Mouse (Mus musculus): ENCODE measurements at regions not wholly inside any gene's neighbourhood (a gene's known extent, or its start where the extent isn't known, plus 50 kb on each side); places are given as distances from the start of the nearest gene placed in this dataset.

- H3K9me3 ChIP-seq (replicated peaks; ENCODE audit: control insufficient read depth, low read length): no peaks in the 10 kb centered on the region
- no peaks in the 10 kb centered on the region for H3K36me3 ChIP-seq (replicated peaks; ENCODE audit: control insufficient read depth, insufficient read depth, low read depth, low read length)
- no peak overlapping the region for H3K27ac ChIP-seq (replicated peaks; ENCODE audit: low read depth, low read length)
- ATAC-seq (replicated peaks; ENCODE audit: insufficient number of reproducible peaks, low FRiP score, low TSS enrichment, low read depth) (no peak; the same call in 1 of the 2 replicates), DNase-seq (ENCODE audit: low spot score) (peak; percentile 75)
- H3K9ac ChIP-seq (replicated peaks; ENCODE audit: low read length): no peak overlapping the region
- no peak overlapping the region for H3K4me2 ChIP-seq (ENCODE audit: low read depth, low read length)
- 55% methylated on average over 11 of the region's 11 CpGs for WGBS
- no peaks in the 10 kb centered on the region for H3K27me3 ChIP-seq (ENCODE audit: control insufficient read depth, insufficient read depth, low read length)
- no peaks in the 10 kb centered on the region for H3K4me1 ChIP-seq (ENCODE audit: control insufficient read depth, insufficient read depth, low read length)
- H3K4me3 ChIP-seq (ENCODE audit: low read depth, low read length): no peak overlapping the region
These were observed 56.0 kb upstream of the Frem1 start for GRCm38 (mm10) chr4:83107958-83108658.

- Histone ChIP-seq H3K4me1 (ENCODE audit: control insufficient read depth, insufficient read depth, low read length) (no peaks in the 10 kb centered on the region), H3K27ac (replicated peaks; ENCODE audit: low read depth, low read length) (no peak overlapping the region)
These were observed 55.0 kb upstream of the Frem1 start for GRCm38 (mm10) chr4:83107161-83107560.

GRCm38 (mm10) chr4:83104045-83104681, 52.0 kb upstream of the Frem1 start:
- ATAC-seq (replicated peaks; ENCODE audit: insufficient number of reproducible peaks, low FRiP score, low TSS enrichment, low read depth): no peak
- no peak overlapping the region for H3K9ac ChIP-seq (replicated peaks; ENCODE audit: low read length)
- no peaks in the 10 kb centered on the region for H3K36me3 ChIP-seq (replicated peaks; ENCODE audit: control insufficient read depth, insufficient read depth, low read depth, low read length)
- no peaks in the 10 kb centered on the region for H3K27me3 ChIP-seq (ENCODE audit: control insufficient read depth, insufficient read depth, low read length)
- no peak overlapping the region for H3K27ac ChIP-seq (replicated peaks; ENCODE audit: low read depth, low read length)
- H3K4me3 ChIP-seq (ENCODE audit: low read depth, low read length): no peak overlapping the region
- no peak overlapping the region for H3K4me2 ChIP-seq (ENCODE audit: low read depth, low read length)
- no peaks in the 10 kb centered on the region for H3K9me3 ChIP-seq (replicated peaks; ENCODE audit: control insufficient read depth, low read length)
- no peaks in the 10 kb centered on the region for H3K4me1 ChIP-seq (ENCODE audit: control insufficient read depth, insufficient read depth, low read length)
- WGBS: 75% methylated on average over 5 of the region's 5 CpGs
- no peak for DNase-seq (ENCODE audit: low spot score)

More at GRCm38 (mm10) chr4:83107161-83107560, 55.0 kb upstream of the Frem1 start:
- ATAC-seq (replicated peaks; ENCODE audit: insufficient number of reproducible peaks, low FRiP score, low TSS enrichment, low read depth): no peak
- Histone ChIP-seq H3K27me3 (ENCODE audit: control insufficient read depth, insufficient read depth, low read length) (no peaks in the 10 kb centered on the region), H3K36me3 (replicated peaks; ENCODE audit: control insufficient read depth, insufficient read depth, low read depth, low read length) (no peaks in the 10 kb centered on the region), H3K4me2 (ENCODE audit: low read depth, low read length) (no peak overlapping the region), H3K9ac (replicated peaks; ENCODE audit: low read length) (no peak overlapping the region), H3K4me3 (ENCODE audit: low read depth, low read length) (no peak overlapping the region), H3K9me3 (replicated peaks; ENCODE audit: control insufficient read depth, low read length) (no peaks in the 10 kb centered on the region)
- no peak for DNase-seq (ENCODE audit: low spot score)
- WGBS: 72% methylated on average over 2 of the region's 2 CpGs

- Histone ChIP-seq H3K9me3 (replicated peaks; ENCODE audit: control insufficient read depth, low read length) (no peaks in the 10 kb centered on the region), H3K4me3 (ENCODE audit: low read depth, low read length) (no peak overlapping the region), H3K4me2 (ENCODE audit: low read depth, low read length) (no peak overlapping the region), H3K27ac (replicated peaks; ENCODE audit: low read depth, low read length) (no peak overlapping the region), H3K4me1 (ENCODE audit: control insufficient read depth, insufficient read depth, low read length) (no peaks in the 10 kb centered on the region), H3K27me3 (ENCODE audit: control insufficient read depth, insufficient read depth, low read length) (no peaks in the 10 kb centered on the region), H3K36me3 (replicated peaks; ENCODE audit: control insufficient read depth, insufficient read depth, low read depth, low read length) (no peaks in the 10 kb centered on the region), H3K9ac (replicated peaks; ENCODE audit: low read length) (no peak overlapping the region)
- no peak for DNase-seq (ENCODE audit: low spot score)
- 89% methylated on average over 2 of the region's 2 CpGs for WGBS
- no peak for ATAC-seq (replicated peaks; ENCODE audit: insufficient number of reproducible peaks, low FRiP score, low TSS enrichment, low read depth)
These were observed 50.8 kb upstream of the Frem1 start for GRCm38 (mm10) chr4:83102893-83103292.

- H3K9me3 ChIP-seq (replicated peaks; ENCODE audit: control insufficient read depth, low read length): no peaks in the 10 kb centered on the region
- DNase-seq (ENCODE audit: low spot score) (peak; percentile 17), ATAC-seq (replicated peaks; ENCODE audit: insufficient number of reproducible peaks, low FRiP score, low TSS enrichment, low read depth) (no peak)
- no peak overlapping the region for H3K9ac ChIP-seq (replicated peaks; ENCODE audit: low read length)
- H3K4me2 ChIP-seq (ENCODE audit: low read depth, low read length): no peak overlapping the region
- no peak overlapping the region for H3K4me3 ChIP-seq (ENCODE audit: low read depth, low read length)
- no peak overlapping the region for H3K27ac ChIP-seq (replicated peaks; ENCODE audit: low read depth, low read length)
- WGBS: 63% methylated on average over 3 of the region's 3 CpGs
- H3K36me3 ChIP-seq (replicated peaks; ENCODE audit: control insufficient read depth, insufficient read depth, low read depth, low read length): no peaks in the 10 kb centered on the region
- no peaks in the 10 kb centered on the region for H3K27me3 ChIP-seq (ENCODE audit: control insufficient read depth, insufficient read depth, low read length)
- H3K4me1 ChIP-seq (ENCODE audit: control insufficient read depth, insufficient read depth, low read length): no peaks in the 10 kb centered on the region
These were observed 49.9 kb upstream of the Frem1 start for GRCm38 (mm10) chr4:83102022-83102421.

Data from embryonic facial prominence, embryonic 11.5 days (tissue).